Comparison of ENCODE assay signal across 18 mouse cellular contexts in genomic region chr9:102946469-102947015, GRCm38 (mm10).
"Had no signal": no experiment of that assay in that cellular context is flagged by ENCODE, and none has a peak within 500 bp of the region (broad histone marks: within the 10 kb centered on the region; RNA-seq: fewer than 3 reads in every experiment).

No protein-coding gene starts in this region.

- H3K9ac ChIP-seq: intestine, embryonic 15.5 days; kidney, embryonic 15.5 days; limb, embryonic 13.5 days; midbrain, embryonic 12.5 days had no signal

- H3K4me3 ChIP-seq: intestine, embryonic 15.5 days; kidney, embryonic 15.5 days; layer of hippocampus, adult 2 months; left cerebral cortex, adult 2 months; limb, embryonic 13.5 days; midbrain, embryonic 12.5 days had no signal

- H3K27ac ChIP-seq: intestine, embryonic 15.5 days; kidney, embryonic 15.5 days; layer of hippocampus, adult 2 months; left cerebral cortex, adult 2 months; limb, embryonic 13.5 days; midbrain, embryonic 12.5 days; stomach, postnatal 0 days had no signal

- H3K9me3 ChIP-seq: intestine, embryonic 15.5 days; kidney, embryonic 15.5 days; midbrain, embryonic 12.5 days had no signal

- DNase-seq: kidney, adult 11 months; kidney, adult 8-10 months; kidney, postnatal 14 days; layer of hippocampus, postnatal 36 days; left cerebral cortex, postnatal 4 days; lung, adult 2 months; lung, postnatal 14 days; lung, postnatal 4 days; thymus, adult 2 months; thymus, postnatal 25 days had no signal

- H3K27me3 ChIP-seq: intestine, embryonic 15.5 days; kidney, embryonic 15.5 days; limb, embryonic 13.5 days; midbrain, embryonic 12.5 days had no signal

- ATAC-seq: intestine, embryonic 15.5 days; midbrain, embryonic 16.5 days had no signal

- H3K4me2 ChIP-seq: intestine, embryonic 15.5 days; kidney, embryonic 15.5 days; limb, embryonic 13.5 days; midbrain, embryonic 12.5 days had no signal

- H3K4me1 ChIP-seq: intestine, embryonic 15.5 days; kidney, embryonic 15.5 days; limb, embryonic 13.5 days; midbrain, embryonic 12.5 days had no signal

- H3K36me3 ChIP-seq: intestine, embryonic 15.5 days; kidney, embryonic 15.5 days; limb, embryonic 13.5 days; midbrain, embryonic 12.5 days had no signal
